Mouse (Mus musculus) neural tube, embryonic 12.5 days (tissue): ENCODE data around the gene Eftud2. TPM values are rescaled to one million over a fixed set of nuclear protein-coding genes. Genes with fewer than 3 reads are reported as not detected.

ENCODE experiments used
- ATAC-seq: fragments of 200-750 bp; cut with Nextera tagmentation; 2 replicates; pipeline ENCODE4 v1.8.0; 2017; ENCODE audit warnings: low read depth, mild to moderate bottlenecking, moderate TSS enrichment, moderate library complexity; ENCODE audit not compliant: low FRiP score
- H3K27ac ChIP-seq: fragments of 300-500 bp; sonication (generic); 2 replicates; pipeline ENCODE4 v1.5.1; 2016
- H3K27me3 ChIP-seq: fragments of 300-500 bp; sonication (generic); replicated peaks from 2 replicates; pipeline ENCODE4 v1.6.1; 2016; ENCODE audit warnings: mild to moderate bottlenecking
- H3K36me3 ChIP-seq: fragments of 300-500 bp; sonication (generic); 2 replicates; pipeline ENCODE4 v1.6.1; 2016; ENCODE audit warnings: mild to moderate bottlenecking
- H3K4me1 ChIP-seq: fragments of 300-500 bp; sonication (generic); 2 replicates; pipeline ENCODE4 v1.6.1; 2016
- H3K4me2 ChIP-seq: fragments of 300-500 bp; sonication (generic); replicated peaks from 2 replicates; pipeline ENCODE4 v1.6.1; 2016; ENCODE audit warnings: mild to moderate bottlenecking
- H3K4me3 ChIP-seq: fragments of 300-500 bp; sonication (generic); 2 replicates; pipeline ENCODE4 v1.5.1; 2016
- H3K9ac ChIP-seq: fragments of 300-500 bp; sonication (generic); 2 replicates; pipeline ENCODE4 v1.6.1; 2016; ENCODE audit warnings: mild to moderate bottlenecking
- H3K9me3 ChIP-seq: fragments of 300-500 bp; sonication (generic); 2 replicates; pipeline ENCODE4 v1.6.1; 2016; ENCODE audit warnings: mild to moderate bottlenecking
- WGBS: fragments of 180-500 bp; shearing (Covaris S2); methylation state at CpG from one replicate; pipeline ENCODE4 v1.1.7; 2016; 5-methylcytosine and 5-hydroxymethylcytosine counted together
- polyA plus RNA-seq: library from polyadenylated mRNA; unstranded; fragments of >200 nt; fragmentation: Nextera tagmentation; extraction: Ambion mirVana; gene quantifications from 2 replicates; pipeline ENCODE4 v1.2.1, GENCODE M21; 2016

Gene Eftud2
- polyA plus RNA-seq, 1 experiment from 2014 or later = 204 TPM

GRCm38 (mm10) chr11:102859933-102860332 lies 20.9 kb downstream of the Eftud2 start:
- peaks cover 82% of the 10 kb centered on the region for H3K36me3 ChIP-seq
- H3K9me3 ChIP-seq = no peaks in the 10 kb centered on the region
- H3K4me2 ChIP-seq = no peak overlapping the region
- H3K4me1 ChIP-seq = no peaks in the 10 kb centered on the region
- no peak for ATAC-seq
- no peak overlapping the region for H3K9ac ChIP-seq
- no peak overlapping the region for H3K4me3 ChIP-seq
- no peaks in the 10 kb centered on the region for H3K27me3 ChIP-seq
- no peak overlapping the region for H3K27ac ChIP-seq
- 91% methylated on average over 8 of the region's 8 CpGs for WGBS

GRCm38 (mm10) chr11:102858951-102859350 lies 21.8 kb downstream of the Eftud2 start:
- no peak overlapping the region for H3K9ac ChIP-seq
- peaks cover 90% of the 10 kb centered on the region for H3K36me3 ChIP-seq
- no peak overlapping the region for H3K4me3 ChIP-seq
- no peak overlapping the region for H3K4me2 ChIP-seq
- no peaks in the 10 kb centered on the region for H3K27me3 ChIP-seq
- 88% methylated on average over 11 of the region's 11 CpGs for WGBS
- no peak for ATAC-seq
- no peaks in the 10 kb centered on the region for H3K4me1 ChIP-seq
- H3K9me3 ChIP-seq = no peaks in the 10 kb centered on the region
- H3K27ac ChIP-seq = no peak overlapping the region

GRCm38 (mm10) chr11:102855941-102856340 lies 24.8 kb downstream of the Eftud2 start:
- ATAC-seq = no peak
- Histone ChIP-seq H3K36me3 (peaks cover 91% of the 10 kb centered on the region), H3K4me2 (no peak overlapping the region), H3K4me3 (no peak overlapping the region), H3K9ac (no peak overlapping the region), H3K27ac (no peak overlapping the region), H3K27me3 (no peaks in the 10 kb centered on the region), H3K4me1 (no peaks in the 10 kb centered on the region), H3K9me3 (no peaks in the 10 kb centered on the region)
- 86% methylated on average over 6 of the region's 6 CpGs for WGBS

GRCm38 (mm10) chr11:102853760-102854159 lies 27.0 kb downstream of the Eftud2 start:
- no peaks in the 10 kb centered on the region for H3K9me3 ChIP-seq
- no peak overlapping the region for H3K4me3 ChIP-seq
- no peak overlapping the region for H3K4me2 ChIP-seq
- no peak for ATAC-seq
- H3K27me3 ChIP-seq = no peaks in the 10 kb centered on the region
- no peak overlapping the region for H3K27ac ChIP-seq
- H3K4me1 ChIP-seq = no peaks in the 10 kb centered on the region
- H3K36me3 ChIP-seq = peaks cover 91% of the 10 kb centered on the region
- no peak overlapping the region for H3K9ac ChIP-seq

GRCm38 (mm10) chr11:102851883-102852282 lies 28.9 kb downstream of the Eftud2 start:
- WGBS = 72% methylated on average over 5 of the region's 5 CpGs
- Histone ChIP-seq H3K4me2 (no peak overlapping the region), H3K9me3 (no peaks in the 10 kb centered on the region), H3K27ac (no peak overlapping the region), H3K9ac (no peak overlapping the region), H3K4me1 (no peaks in the 10 kb centered on the region), H3K36me3 (peaks cover 92% of the 10 kb centered on the region), H3K27me3 (no peaks in the 10 kb centered on the region), H3K4me3 (no peak overlapping the region)
- ATAC-seq = no peak

- WGBS = 88% methylated on average over 10 of the region's 10 CpGs
- no peak overlapping the region for H3K4me3 ChIP-seq
- H3K27me3 ChIP-seq = no peaks in the 10 kb centered on the region
- no peak overlapping the region for H3K4me2 ChIP-seq
- no peak overlapping the region for H3K27ac ChIP-seq
- no peak overlapping the region for H3K9ac ChIP-seq
- H3K36me3 ChIP-seq = peaks cover 100% of the 10 kb centered on the region
- no peaks in the 10 kb centered on the region for H3K9me3 ChIP-seq
- no peaks in the 10 kb centered on the region for H3K4me1 ChIP-seq
- ATAC-seq = no peak
These were observed 34.9 kb downstream of the Eftud2 start for GRCm38 (mm10) chr11:102845926-102846325.

GRCm38 (mm10) chr11:102838616-102839150 lies 42.1 kb downstream of the Eftud2 start:
- no peak overlapping the region for H3K4me2 ChIP-seq
- 91% methylated on average over 9 of the region's 9 CpGs for WGBS
- no peaks in the 10 kb centered on the region for H3K4me1 ChIP-seq
- H3K4me3 ChIP-seq = no peak overlapping the region
- no peaks in the 10 kb centered on the region for H3K9me3 ChIP-seq
- no peak overlapping the region for H3K27ac ChIP-seq
- no peak overlapping the region for H3K9ac ChIP-seq
- no peaks in the 10 kb centered on the region for H3K27me3 ChIP-seq
- H3K36me3 ChIP-seq = peaks cover 75% of the 10 kb centered on the region
- no peak for ATAC-seq

GRCm38 (mm10) chr11:102838126-102838525 lies 42.7 kb downstream of the Eftud2 start:
- 88% methylated on average over 2 of the region's 2 CpGs for WGBS
- Histone ChIP-seq H3K27ac (no peak overlapping the region), H3K36me3 (peaks cover 70% of the 10 kb centered on the region), H3K4me1 (no peaks in the 10 kb centered on the region), H3K4me2 (no peak overlapping the region), H3K4me3 (no peak overlapping the region), H3K9ac (no peak overlapping the region), H3K27me3 (no peaks in the 10 kb centered on the region), H3K9me3 (no peaks in the 10 kb centered on the region)
- ATAC-seq = no peak

GRCm38 (mm10) chr11:102837385-102837784 lies 43.4 kb downstream of the Eftud2 start:
- Histone ChIP-seq H3K4me1 (no peaks in the 10 kb centered on the region), H3K4me2 (no peak overlapping the region), H3K27me3 (no peaks in the 10 kb centered on the region), H3K27ac (no peak overlapping the region), H3K36me3 (peaks cover 62% of the 10 kb centered on the region), H3K4me3 (no peak overlapping the region), H3K9me3 (no peaks in the 10 kb centered on the region), H3K9ac (no peak overlapping the region)
- no peak for ATAC-seq
- 90% methylated on average over 1 of the region's 1 CpGs for WGBS

- no peaks in the 10 kb centered on the region for H3K4me1 ChIP-seq
- no peak for ATAC-seq
- WGBS = 91% methylated on average over 9 of the region's 9 CpGs
- H3K9ac ChIP-seq = no peak overlapping the region
- no peak overlapping the region for H3K4me2 ChIP-seq
- no peaks in the 10 kb centered on the region for H3K27me3 ChIP-seq
- no peaks in the 10 kb centered on the region for H3K9me3 ChIP-seq
- H3K36me3 ChIP-seq = peaks cover 50% of the 10 kb centered on the region
- H3K27ac ChIP-seq = no peak overlapping the region
- no peak overlapping the region for H3K4me3 ChIP-seq
These were observed 44.6 kb downstream of the Eftud2 start for GRCm38 (mm10) chr11:102836146-102836545.

GRCm38 (mm10) chr11:102835549-102835948 lies 45.2 kb downstream of the Eftud2 start, which contains the start of gene Higd1b:
Gene Higd1b (plus strand): TSS chr11:102835849.
- Histone ChIP-seq H3K27me3 (no peaks in the 10 kb centered on the region), H3K27ac (no peak within 1 kb of the TSS), H3K4me3 (no peak within 1 kb of the TSS), H3K36me3 (peaks cover 45% of the 10 kb centered on the region), H3K4me1 (no peaks in the 10 kb centered on the region), H3K9me3 (no peaks in the 10 kb centered on the region), H3K4me2 (no peak within 1 kb of the TSS), H3K9ac (no peak within 1 kb of the TSS)
- WGBS = 71% methylated on average over 4 of the region's 4 CpGs
- no peak for ATAC-seq

- Histone ChIP-seq H3K9ac (no peak overlapping the region), H3K27me3 (no peaks in the 10 kb centered on the region), H3K27ac (no peak overlapping the region), H3K4me3 (no peak overlapping the region), H3K36me3 (peaks cover 33% of the 10 kb centered on the region), H3K4me1 (no peaks in the 10 kb centered on the region), H3K9me3 (no peaks in the 10 kb centered on the region), H3K4me2 (no peak overlapping the region)
- ATAC-seq = no peak
- 87% methylated on average over 10 of the region's 10 CpGs for WGBS
These were observed 46.6 kb downstream of the Eftud2 start for GRCm38 (mm10) chr11:102834219-102834618.

GRCm38 (mm10) chr11:102832700-102833297 lies 48.0 kb downstream of the Eftud2 start:
- Histone ChIP-seq H3K4me2 (no peak overlapping the region), H3K4me1 (no peaks in the 10 kb centered on the region), H3K27me3 (no peaks in the 10 kb centered on the region), H3K4me3 (no peak overlapping the region), H3K27ac (no peak overlapping the region), H3K36me3 (peaks cover 18% of the 10 kb centered on the region), H3K9ac (no peak overlapping the region), H3K9me3 (no peaks in the 10 kb centered on the region)
- 75% methylated on average over 18 of the region's 18 CpGs for WGBS
- no peak for ATAC-seq
